Mouse (Mus musculus) cerebellum, postnatal 25 days (tissue): Measurements from ENCODE around the gene Snx25.
A peak's percentile ranks its signal among the peaks of the same experiment; 100 is the strongest.

Experiments
- DNase-seq, 2 experiments: peaks; one replicate each; pipeline ENCODE4 v3.0.0; 2021; ENCODE audit warnings: mixed read lengths in 2 of 2

Snx25 gene

DNA sequence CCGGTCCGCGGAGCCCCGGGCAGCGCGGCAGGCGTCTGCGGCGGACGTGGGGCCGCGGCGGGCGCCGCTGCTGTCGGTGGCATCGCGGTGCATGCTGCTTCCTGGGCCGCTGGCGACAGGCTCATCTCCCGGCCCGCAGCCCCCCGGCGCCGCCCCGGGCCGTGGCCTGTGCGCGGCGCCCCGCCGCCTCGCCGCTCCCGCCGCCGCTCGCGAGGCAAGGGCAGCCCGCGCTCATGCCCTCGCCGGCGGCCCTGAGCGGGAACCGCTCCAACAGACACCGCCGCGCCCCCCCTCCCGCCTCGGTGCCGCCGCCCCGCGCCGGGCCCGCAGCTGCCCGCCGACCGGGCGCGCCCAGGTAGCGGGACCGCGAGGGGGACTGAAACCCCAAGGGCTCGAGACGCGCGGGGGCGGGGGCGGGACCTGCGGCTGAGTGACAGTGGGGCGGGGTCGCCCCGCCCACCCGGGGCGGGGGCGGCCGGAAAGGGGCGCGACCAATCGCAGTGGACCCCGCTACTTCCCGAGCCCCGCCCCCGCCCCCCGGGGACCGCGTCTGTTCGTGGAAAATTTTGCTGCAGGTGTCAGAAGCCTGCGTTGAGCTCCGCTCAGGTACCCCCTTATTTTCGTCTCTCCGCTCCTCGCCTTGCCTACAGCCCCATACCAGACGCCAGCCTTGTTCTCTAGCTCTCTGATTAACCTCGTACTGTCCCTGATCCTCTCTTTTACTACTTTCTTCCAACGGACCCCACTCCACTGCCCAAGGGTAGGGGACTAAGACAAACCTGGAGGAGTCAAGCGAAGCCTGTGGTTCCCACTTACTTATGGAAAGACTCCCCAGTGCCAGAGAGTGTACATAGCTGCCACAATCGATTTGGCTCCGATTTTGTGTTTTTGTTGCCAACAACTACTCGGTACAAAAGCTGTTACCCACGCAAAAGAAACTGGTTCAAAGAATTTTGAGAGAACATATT, at the start of gene Snx25:
Gene Snx25 (minus strand): TSS at position 96 of the 968 bp plus-strand sequence.
- peak; percentile 100 for DNase-seq

GRCm38 (mm10) chr8:46197673-46198072, 45.7 kb upstream of the Snx25 start:
- DNase-seq, result no peak

DNA sequence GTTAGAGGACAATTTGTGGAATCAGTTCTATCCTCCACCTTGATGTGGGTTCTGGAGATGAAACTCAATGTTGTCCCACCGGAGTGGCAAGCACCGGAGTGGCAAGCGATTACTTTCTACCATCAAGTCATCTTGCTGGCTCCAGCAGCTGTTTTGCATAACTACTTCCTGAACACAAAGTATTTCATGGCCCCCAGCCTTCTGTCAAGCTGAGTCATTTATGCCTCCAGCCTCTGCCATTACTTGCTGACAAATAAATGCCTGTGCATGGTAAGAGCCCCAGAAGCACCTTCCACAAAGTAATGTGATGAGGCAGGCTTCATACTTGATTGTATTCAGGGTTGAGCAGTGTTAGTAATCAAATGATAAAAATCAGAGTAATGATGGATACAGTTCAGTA, 44.9 kb upstream of the Snx25 start:
- no peak for DNase-seq

DNA sequence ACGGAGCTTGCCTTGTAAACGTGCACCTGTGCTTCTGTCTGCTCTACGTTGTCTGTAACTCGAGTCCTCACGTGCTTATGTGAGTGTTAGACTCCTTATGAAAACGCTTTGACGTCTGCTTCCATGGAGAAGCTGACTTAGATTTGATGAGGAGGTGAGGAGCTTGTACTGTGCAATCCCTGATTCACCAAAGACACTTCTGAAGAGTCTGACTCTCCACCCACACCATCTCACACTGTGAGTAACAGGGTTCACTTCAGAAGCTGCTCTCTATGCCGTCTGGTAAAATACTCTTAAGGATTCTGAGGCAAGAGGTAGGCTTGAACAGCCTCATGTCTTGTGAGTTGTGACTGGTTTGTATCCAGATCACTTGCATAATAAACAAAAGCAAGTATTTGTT, 41.1 kb upstream of the Snx25 start:
- DNase-seq, result no peak

DNA sequence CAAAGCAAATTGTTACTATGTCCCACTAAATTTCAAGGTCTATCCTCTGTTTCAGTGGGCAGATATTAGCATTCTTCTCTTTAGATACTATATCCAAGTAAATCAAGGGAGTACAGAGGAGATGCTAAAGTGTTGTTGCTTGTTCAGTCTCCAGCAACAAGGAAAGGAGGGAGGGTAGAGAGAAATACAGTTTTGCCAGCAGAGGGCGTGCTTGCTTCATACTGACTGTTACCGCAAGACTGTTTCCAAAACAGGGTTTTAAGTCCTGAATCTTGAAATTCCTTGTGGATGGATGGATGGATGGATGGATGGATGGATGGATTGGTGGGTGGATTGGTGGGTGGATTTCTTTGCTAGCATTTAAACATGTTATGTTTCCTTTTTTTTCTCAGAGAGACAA, 33.4 kb upstream of the Snx25 start:
- DNase-seq, result peak; percentile 59 to 81

DNA sequence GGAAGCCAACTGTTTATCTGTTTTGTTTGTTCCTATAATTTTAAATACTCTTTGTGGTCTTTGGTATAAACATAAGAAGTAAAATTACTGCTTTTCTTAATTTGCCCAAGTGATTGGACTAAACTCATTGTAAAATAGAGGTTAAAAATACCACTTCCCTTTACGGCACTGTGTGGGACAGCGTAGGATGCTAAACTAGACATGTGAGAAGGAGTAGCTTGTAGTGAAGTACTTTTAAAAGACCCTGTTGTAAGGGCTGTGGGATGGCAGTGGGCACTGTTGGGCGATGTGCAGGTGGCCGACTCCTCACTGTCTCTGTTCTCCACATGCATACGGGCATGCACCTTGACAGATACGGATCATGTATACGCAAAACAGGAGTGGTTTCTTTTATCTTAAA, 28.2 kb upstream of the Snx25 start:
- DNase-seq, result no peak

- DNase-seq, result no peak
These were observed 21.7 kb upstream of the Snx25 start for GRCm38 (mm10) chr8:46173651-46174050.

DNA sequence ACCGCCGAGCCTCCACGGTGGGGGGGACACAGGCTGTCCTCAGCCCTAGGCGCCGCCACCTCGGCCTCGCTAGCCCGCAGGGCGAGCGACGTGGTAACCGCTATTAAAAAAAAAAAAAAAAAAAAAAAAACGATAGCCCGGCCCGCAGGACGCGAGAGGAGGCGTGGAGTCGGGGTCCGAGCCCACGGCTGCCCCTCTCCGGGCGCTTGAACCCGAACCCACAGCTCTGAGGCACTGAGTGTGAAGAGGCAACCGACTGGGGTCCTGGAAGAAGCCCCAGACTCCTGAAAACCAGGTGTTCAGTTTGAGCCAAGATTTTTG, 11.9 kb upstream of the Snx25 start:
- no peak for DNase-seq

DNA sequence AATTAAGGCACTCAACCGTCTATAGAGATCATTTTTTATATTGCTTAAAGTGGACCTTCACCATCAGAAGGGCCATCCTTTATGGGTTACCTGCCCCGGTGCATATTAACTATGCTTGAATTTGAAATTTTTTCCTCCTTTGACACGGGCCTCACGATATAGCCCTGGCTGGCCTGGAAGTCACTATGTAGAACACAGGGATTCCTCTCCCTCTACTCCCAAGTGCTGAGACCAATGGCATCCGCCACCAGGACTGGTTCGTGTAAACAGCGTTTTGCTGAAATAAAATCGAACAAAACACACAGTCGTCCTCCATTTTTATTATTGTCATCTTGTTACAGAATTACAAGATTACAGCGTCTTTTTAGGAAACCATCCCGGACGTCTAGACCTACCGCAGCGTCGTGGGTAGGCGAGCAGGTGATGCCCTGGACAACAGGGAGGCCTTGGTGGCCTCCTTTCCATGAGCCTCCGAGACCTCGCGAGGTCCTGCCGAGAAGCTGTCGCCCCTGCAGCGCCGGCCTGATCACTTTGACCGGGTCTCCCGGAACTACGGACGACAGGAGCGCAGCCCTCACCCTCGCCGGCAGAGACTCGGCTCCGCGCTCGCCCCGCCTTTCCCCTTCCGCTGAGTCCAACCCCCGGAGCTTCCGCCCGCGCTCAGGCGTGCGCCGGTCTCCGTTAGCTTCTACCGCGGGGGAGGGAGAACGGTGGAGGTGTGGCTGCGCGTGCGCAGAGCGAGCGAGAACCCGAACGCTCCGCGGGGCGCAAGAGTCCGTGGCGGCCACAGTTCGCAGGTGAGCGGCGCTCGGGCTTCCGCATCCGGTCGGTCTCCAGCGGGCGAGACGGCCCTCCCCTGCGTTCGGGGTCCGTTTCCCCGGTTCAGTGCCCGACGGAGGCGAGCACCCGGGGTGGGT, 11.3 kb upstream of the Snx25 start:
- DNase-seq, result peak; percentile 98 to 99

DNA sequence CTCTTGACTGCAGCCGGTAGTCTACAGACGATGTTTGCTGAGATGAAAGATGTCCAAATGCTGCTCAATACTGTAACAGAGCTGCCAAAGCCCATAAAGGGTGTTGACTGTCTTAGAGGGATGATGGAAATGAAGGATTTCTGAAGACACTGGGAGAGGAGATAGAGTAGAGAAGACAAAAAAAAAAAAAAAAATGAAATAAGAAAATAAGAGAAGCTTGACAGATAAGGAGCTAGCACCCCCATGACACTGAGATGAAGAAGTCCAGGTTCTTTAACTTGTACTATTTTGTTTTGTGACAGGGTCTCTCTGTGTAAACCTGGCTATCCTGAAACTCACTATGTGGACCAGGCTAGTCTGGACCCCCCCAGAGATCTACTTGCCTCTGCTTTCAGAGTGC, 1.1 kb upstream of the Snx25 start:
- DNase-seq, result peak in 1 of 2 experiments; percentile 32

DNA sequence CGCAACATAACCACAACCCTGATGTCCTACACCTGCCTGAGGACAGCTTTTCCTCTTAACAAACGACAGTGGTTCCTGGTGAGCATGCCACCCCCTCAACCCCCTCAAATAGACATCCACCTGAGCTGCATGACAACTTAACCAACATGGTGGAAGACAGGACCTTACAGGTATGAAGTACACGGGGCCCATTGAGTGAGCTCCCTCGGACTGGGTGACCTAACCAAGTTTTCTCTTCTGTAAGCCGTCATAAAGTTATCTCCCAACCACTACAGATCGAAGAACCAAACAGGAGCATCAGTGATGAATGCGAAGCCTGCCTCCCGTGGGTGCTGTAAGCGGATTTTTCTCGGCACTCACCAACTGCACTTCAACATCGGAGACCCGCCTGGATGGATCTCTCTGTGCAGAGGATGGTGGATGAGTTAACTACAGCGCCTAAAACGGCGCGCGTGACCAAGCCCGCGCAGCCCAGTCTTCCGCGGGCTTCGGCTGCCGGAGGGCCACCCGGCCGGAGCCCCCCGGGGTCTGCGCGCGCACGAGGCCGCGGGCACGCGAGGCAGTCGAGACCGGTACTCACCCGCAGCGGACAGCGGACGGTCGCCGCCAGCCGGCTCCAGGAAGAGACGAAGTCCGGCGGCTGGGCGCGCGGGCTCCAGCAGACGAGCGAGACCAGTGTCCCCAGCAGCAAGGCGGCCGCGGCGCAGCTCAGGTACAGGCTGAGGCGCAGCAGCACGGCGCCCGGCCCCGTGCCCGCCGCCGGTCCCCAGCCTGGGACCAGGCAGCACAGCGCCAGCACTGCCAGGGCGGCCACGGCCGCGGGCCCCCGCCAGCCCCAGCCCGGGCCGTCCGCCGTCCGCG, 527 bp downstream of the Snx25 start, which contains the start of gene Cfap97:
Gene Cfap97 (plus strand): TSS at position 570 of the 861 bp plus-strand sequence.
- DNase-seq, result peak; percentile 79 to 85

DNA sequence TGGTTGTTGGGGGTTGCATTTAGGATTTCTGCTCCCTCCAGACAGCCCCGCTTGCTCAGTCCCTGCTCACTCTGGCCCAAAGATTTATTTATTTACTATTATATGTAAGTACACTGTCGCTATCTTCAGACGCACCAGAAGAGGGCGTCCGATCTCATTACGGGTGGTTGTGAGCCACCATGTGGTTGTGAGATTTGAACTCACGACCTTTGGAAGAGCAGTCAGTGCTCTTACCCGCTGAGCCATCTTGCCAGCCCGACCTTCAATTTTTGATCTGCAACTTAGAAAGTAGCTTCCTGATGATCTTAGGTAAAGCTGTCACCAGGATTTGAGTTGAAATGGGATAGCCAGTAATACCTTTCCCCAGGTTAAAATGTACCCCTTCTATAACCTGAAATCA, 2.2 kb downstream of the Snx25 start:
- peak in 1 of 2 experiments; percentile 32 for DNase-seq

- peak in 1 of 2 experiments; percentile 55 for DNase-seq
These were observed 2.7 kb downstream of the Snx25 start for GRCm38 (mm10) chr8:46149306-46149705.

DNA sequence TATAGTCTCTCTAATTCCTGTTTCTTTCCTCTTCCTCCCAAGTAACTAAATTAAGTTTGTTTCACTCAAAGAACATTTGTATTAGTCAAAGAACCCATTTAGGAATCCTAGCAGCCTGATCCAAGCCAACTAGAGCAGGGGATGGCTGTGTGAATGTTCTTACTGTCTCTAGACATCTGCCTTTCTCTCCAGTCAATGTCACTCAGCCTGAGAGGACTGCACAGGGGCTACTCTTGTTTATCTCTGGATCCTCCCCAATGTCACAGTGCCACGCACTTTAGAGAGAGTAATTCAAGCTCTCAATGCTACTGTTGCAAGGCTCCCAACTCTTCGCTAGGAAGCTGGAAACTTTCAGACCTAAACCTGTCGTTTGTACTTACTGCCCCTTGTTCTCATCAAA, 5.8 kb downstream of the Snx25 start:
- no peak for DNase-seq

- DNase-seq, result no peak
These were observed 8.0 kb downstream of the Snx25 start for GRCm38 (mm10) chr8:46143924-46144323.

DNA sequence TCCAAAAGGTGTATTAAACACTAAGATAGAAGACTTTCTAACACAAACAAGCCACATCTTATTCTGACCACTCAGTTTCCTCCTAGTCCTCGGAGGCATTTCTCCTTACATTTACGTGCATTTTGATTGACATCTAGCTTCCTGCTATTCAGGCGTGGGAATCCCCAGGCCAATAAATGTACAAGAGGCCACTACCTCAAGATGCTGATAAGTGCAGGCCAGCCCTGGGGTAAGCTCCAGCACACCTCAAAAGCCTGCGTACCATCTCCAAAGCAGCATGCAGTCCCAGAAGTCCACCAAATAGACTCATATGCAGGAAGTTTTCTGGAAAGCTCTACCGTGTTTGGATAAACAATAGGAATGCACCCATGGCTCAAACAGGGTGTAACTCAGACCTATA, 8.5 kb downstream of the Snx25 start:
- DNase-seq, result no peak

GRCm38 (mm10) chr8:46142498-46143081, 9.4 kb downstream of the Snx25 start:
- no peak for DNase-seq

- no peak for DNase-seq
These were observed 10.3 kb downstream of the Snx25 start for GRCm38 (mm10) chr8:46141688-46142087.

DNA sequence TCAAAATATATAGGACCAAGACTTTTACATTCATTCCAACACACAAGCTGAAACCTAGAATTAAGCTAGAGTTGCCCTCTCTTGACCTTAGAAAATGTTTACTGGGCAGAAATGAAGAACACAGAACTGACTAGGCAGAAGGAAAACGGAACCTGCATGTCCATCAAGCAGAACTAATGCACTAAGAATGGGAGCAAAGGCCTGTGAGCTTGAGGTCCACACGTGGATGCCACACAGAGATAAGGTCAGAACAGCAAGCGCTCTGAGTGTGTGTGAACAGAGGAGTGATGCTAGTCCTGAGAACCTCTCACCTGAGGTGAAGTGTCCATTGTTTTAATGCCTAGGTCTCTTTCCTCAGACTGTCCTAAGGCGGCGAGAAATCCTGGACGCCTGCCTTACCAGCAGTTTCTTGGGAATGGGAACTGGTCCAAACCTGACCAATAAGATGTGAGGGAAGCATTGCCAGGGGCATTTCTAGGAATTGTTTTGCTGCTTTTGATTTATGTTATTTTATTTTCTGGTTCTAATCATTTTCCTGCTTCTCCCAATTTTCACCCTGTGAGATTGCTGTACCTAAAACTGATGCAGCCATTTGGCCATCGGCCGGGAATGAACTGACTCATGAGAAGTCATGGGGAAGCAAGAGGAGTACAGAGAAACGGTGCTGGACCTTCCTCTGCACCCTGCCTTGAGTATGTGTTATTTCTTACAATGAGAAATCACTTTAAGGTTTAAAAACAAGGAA, 11.4 kb downstream of the Snx25 start:
- peak in 1 of 2 experiments; percentile 59 for DNase-seq

- no peak for DNase-seq
These were observed 13.9 kb downstream of the Snx25 start for GRCm38 (mm10) chr8:46137843-46138596.

- DNase-seq, result no peak
These were observed 14.6 kb downstream of the Snx25 start for GRCm38 (mm10) chr8:46137336-46137735.
